Mouse (Mus musculus): Measurements from ENCODE around the gene Sntg2.

DNA sequence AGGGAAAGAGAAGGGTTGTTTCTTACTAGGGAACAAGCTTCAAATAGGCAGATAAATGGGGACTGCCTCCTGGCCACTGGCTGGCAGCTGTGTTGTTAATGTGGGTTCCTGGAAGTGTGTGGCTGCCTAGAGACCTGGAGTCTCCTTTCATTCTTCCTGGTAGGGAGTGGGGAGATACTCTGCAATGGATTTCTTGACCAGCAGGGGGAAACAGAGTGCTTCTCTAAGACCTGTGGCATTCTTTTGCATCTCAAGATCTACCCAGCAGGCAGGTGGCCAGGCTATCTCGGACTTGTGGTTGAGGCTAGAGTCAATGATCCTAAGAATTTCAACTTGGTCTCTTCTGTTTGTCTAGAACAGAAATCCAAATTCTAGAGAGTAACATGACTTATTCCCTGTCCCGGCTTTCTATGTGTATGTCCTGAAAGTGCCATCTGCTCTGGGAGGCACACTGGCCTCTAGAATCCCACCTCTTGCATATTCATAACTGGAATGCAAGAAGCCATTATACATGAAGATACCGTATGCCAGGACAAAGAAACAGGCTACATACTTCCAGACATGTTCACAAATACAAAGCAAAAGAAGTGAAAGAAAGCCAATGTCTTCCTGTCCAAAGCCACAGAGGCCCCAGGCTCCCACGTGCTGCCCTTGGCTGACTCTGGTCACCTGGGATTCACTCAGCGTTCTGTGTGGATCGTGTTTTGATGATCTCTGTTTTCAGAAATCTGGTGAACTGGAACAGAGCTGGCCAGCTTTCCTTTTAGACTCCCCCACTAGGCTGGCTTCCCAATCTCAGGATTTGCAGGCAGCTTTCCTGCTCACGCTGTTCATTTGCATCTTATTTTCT is 244.4 kb downstream of the Sntg2 start:
- TF ChIP-seq CTCF (IDR thresholded peaks at IDR 0.05; ENCODE audit: borderline replicate concordance, insufficient read depth, low read length) (no peak), POLR2A (IDR thresholded peaks at IDR 0.05; ENCODE audit: low read depth, low read length) (no peak)

Data from embryonic fibroblast, embryonic 13.5 days (primary cell).